Mouse (Mus musculus) limb, embryonic 10.5 days (tissue): Measurements from ENCODE around the gene Insl5. TPM values are rescaled to one million over a fixed set of nuclear protein-coding genes. Genes with fewer than 3 reads are reported as not detected.

Experiments
- DNase-seq: peaks from one replicate; pipeline ENCODE4 v3.0.0-alpha.2; 2017; ENCODE audit warnings: low spot score
- H3K27ac ChIP-seq: fragments of 300-500 bp; sonication (generic); 2 replicates; pipeline ENCODE4 v1.5.1; 2016; ENCODE audit warnings: mild to moderate bottlenecking
- H3K27me3 ChIP-seq: fragments of 300-500 bp; sonication (generic); 2 replicates; pipeline ENCODE4 v1.6.1; 2016; ENCODE audit warnings: low read depth, mild to moderate bottlenecking; ENCODE audit not compliant: poor library complexity, severe bottlenecking
- H3K36me3 ChIP-seq: fragments of 300-500 bp; sonication (generic); 2 replicates; pipeline ENCODE4 v1.6.1; 2016; ENCODE audit warnings: mild to moderate bottlenecking, moderate library complexity
- H3K4me1 ChIP-seq: fragments of 300-500 bp; sonication (generic); 2 replicates; pipeline ENCODE4 v1.6.1; 2016
- H3K4me3 ChIP-seq: fragments of 300-500 bp; sonication (generic); 2 replicates; pipeline ENCODE4 v1.5.1; 2016; ENCODE audit warnings: mild to moderate bottlenecking, moderate library complexity
- H3K9me3 ChIP-seq: fragments of 300-500 bp; sonication (generic); replicated peaks from 2 replicates; pipeline ENCODE4 v1.6.1; 2016; ENCODE audit warnings: mild to moderate bottlenecking
- WGBS: fragments of 180-500 bp; shearing (Covaris S2); methylation state at CpG from one replicate; pipeline ENCODE4 v1.1.7; 2016; 5-methylcytosine and 5-hydroxymethylcytosine counted together
- polyA plus RNA-seq: library from polyadenylated mRNA; unstranded; fragments of >200 nt; fragmentation: Nextera tagmentation; extraction: Ambion mirVana; gene quantifications from 2 replicates; pipeline ENCODE4 v1.2.1, GENCODE M21; 2016

Insl5 gene
- polyA plus RNA-seq, 1 experiment from 2014 or later = not detected

DNA sequence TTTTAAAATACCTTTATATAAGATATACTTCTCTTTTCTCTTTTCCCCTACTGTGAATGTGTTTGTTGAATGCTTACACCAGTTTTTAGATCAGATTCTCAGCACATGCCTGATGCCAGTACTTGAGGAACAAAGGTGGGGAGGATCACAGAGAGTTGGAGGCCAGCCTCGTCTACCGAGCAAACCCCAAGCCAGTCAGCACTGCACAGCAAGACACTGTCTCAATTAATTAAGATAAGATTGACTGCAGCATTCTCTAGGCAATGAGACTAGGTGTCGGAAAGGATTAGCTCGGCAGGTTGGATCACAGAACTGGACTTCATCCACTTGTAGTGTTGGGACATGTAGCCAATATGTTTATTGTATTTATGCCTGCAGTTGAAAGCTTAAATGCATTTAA lies 39.3 kb downstream of the Insl5 start:
- Histone ChIP-seq H3K4me1 (peaks cover 16% of the 10 kb centered on the region), H3K27me3 (no peaks in the 10 kb centered on the region), H3K4me3 (no peak overlapping the region), H3K36me3 (no peaks in the 10 kb centered on the region), H3K27ac (no peak overlapping the region), H3K9me3 (no peaks in the 10 kb centered on the region)
- DNase-seq = peak; percentile 28
- WGBS = 44% methylated on average over 4 of the region's 4 CpGs

DNA sequence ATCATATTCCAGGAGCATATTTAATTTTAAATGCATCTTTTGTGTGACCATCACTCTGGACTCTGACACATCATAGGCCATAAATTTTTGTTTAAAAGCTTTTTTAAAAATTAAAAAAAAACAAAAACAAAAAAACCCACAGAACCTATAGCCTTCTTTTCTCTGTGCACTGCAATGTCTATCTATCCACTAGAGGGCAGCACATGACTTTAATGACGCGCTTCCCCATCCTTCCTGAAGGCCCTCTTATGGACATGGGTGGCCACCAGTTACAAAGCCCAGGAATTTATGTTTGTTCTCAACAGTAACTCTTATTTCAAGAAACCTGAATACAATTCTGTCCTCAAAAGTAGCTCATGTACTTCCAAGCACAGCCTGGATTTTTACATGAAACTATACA lies 39.7 kb downstream of the Insl5 start:
- Histone ChIP-seq H3K36me3 (no peaks in the 10 kb centered on the region), H3K4me1 (peaks cover 16% of the 10 kb centered on the region), H3K4me3 (no peak overlapping the region), H3K27ac (no peak overlapping the region), H3K27me3 (no peaks in the 10 kb centered on the region), H3K9me3 (no peaks in the 10 kb centered on the region)
- DNase-seq = peak; percentile 68
- WGBS = 0% methylated on average over 2 of the region's 2 CpGs

DNA sequence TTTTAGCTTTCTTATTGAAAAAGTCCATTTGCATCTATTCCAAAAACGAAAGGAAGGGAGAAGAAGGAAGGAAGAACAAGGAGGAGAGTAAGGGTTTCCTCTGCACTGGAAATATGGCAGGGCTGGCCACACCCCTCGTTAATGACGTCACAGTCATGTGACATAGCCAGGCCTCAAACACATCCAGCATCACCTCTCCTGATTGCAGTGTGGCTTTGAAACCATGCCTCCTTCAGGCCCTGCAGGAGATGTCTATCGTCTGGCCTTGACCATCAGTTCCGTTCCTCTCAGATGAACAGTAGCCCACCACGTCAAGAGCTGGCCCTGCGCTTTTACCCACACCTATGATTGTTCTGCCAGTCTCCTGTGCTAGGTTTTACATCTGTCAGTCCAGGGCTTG lies 40.5 kb downstream of the Insl5 start:
- H3K4me1 ChIP-seq = peaks cover 8% of the 10 kb centered on the region; the same call in 1 of the 2 replicates
- no peaks in the 10 kb centered on the region for H3K36me3 ChIP-seq
- H3K4me3 ChIP-seq = no peak overlapping the region
- WGBS = 71% methylated on average over 7 of the region's 7 CpGs
- H3K27ac ChIP-seq = no peak overlapping the region
- no peaks in the 10 kb centered on the region for H3K9me3 ChIP-seq
- DNase-seq = peak; percentile 36
- 0 out of 2 replicates have a peak, but pooled peaks cover 5% of the 10 kb centered on the region for H3K27me3 ChIP-seq

DNA sequence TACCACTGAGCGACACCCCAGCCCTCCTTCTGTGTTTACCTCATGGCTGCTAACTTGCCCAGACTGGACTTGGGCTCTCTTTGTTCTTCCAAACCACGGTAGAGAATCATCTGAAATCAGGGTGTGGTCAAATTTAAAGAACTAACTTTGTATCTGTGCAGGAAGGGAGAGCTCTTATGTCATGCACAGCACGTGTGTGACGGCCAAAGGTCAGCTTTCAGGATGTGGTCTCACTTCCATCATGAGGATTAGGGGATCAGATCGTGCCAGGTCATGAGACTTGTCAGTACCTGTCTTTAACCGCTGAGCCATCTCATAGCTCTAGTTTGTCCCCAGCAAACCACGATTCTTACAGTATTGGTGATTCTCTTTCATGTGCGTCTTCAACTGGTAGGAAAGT lies 44.9 kb downstream of the Insl5 start:
- no peak for DNase-seq
- no peak overlapping the region for H3K27ac ChIP-seq
- 87% methylated on average over 8 of the region's 8 CpGs for WGBS
- H3K9me3 ChIP-seq = no peaks in the 10 kb centered on the region
- peaks cover 38% of the 10 kb centered on the region for H3K27me3 ChIP-seq
- no peak overlapping the region for H3K4me3 ChIP-seq
- peaks cover 19% of the 10 kb centered on the region for H3K4me1 ChIP-seq
- H3K36me3 ChIP-seq = no peaks in the 10 kb centered on the region

DNA sequence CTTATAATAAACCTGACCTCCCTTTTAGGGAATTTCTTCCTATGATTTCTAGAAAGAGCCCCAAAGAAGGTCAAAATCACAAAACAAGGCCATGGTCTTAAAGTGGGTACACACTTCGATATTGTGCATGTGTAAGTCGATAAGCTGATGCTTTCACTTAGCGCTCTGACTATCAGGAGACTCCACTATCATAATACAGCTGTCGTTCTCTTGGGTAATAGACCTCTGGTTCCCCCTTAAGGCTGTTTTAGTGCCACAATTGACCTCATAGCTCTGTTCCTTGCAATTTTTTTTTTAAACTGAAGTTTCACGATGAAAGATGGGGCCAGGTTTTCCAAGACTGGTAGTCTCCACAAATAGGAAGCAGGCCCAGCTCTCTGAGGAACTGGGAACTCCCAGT lies 47.3 kb downstream of the Insl5 start:
- H3K4me1 ChIP-seq = peaks cover 33% of the 10 kb centered on the region
- H3K27ac ChIP-seq = no peak overlapping the region
- WGBS = 69% methylated on average over 5 of the region's 5 CpGs
- H3K36me3 ChIP-seq = no peaks in the 10 kb centered on the region
- peaks cover 42% of the 10 kb centered on the region for H3K27me3 ChIP-seq
- DNase-seq = no peak
- H3K9me3 ChIP-seq = no peaks in the 10 kb centered on the region
- peak overlapping the region; percentile 50; the same call in 1 of the 2 replicates for H3K4me3 ChIP-seq

DNA sequence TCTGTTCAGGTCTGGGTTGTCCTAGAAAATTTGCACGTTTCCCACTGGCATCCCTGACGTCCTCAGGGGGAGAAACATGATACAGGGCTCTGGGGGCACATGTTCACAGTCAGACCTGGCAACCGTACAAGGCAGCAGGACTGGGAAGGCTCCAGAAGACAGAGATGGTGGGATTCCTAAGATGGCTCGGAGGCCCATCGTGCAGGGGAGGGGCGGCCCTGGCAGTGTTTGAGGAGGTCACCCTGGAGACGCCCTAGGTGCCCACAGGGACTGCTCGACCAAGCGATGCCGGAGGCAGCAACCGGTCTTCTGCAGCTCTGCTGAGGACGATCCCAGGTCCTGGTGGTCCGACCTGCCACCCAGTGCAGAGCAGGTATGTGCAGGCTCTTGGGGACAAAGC lies 48.2 kb downstream of the Insl5 start, which contains the start of gene Tctex1d1:
Tctex1d1 (plus strand) TSS at position 167 of the 400 bp plus-strand sequence.
- WGBS = 3% methylated on average over 13 of the region's 13 CpGs
- Histone ChIP-seq H3K27ac (no peak within 1 kb of the TSS), H3K9me3 (no peaks in the 10 kb centered on the region)

DNA sequence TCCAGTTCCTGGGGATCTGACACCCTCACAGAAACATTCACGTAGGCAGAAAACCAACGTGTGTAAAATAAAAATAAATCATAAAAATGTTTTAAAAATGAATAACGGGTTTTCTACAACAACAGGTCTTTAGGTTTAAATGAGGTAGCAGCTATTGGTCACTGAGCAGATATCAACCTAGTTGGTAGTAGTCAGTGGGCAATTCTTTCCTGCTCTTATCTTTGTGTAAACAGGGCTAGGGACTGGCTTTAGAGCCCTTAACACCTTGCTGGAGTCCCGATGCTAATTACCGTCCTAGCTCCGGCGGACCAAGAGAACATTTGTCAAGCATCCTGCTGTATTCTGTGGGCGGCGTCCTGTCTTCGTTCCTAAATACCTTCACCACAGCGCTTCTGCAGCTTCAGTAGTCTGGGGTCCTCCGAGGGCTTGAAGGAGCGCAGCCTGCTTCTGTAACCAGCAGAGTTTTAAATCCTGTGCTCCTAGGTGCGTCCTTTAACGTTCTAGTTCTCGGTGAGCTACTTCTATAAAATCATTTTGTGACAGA lies 48.8 kb downstream of the Insl5 start:
- Histone ChIP-seq H3K36me3 (no peaks in the 10 kb centered on the region), H3K27ac (no peak overlapping the region), H3K4me1 (peaks cover 34% of the 10 kb centered on the region), H3K27me3 (peaks cover 42% of the 10 kb centered on the region), H3K9me3 (no peaks in the 10 kb centered on the region), H3K4me3 (peak overlapping the region; percentile 50)
- 8% methylated on average over 16 of the region's 16 CpGs for WGBS
- DNase-seq = peak; percentile 47

More for the DNA sequence above, 48.2 kb downstream of the Insl5 start, which contains the start of gene Tctex1d1:
- peaks cover 34% of the 10 kb centered on the region for H3K4me1 ChIP-seq
- H3K36me3 ChIP-seq = no peaks in the 10 kb centered on the region
- H3K27me3 ChIP-seq = peaks cover 42% of the 10 kb centered on the region
- DNase-seq = peak; percentile 54
- peak within 1 kb of the TSS; percentile 50 for H3K4me3 ChIP-seq

DNA sequence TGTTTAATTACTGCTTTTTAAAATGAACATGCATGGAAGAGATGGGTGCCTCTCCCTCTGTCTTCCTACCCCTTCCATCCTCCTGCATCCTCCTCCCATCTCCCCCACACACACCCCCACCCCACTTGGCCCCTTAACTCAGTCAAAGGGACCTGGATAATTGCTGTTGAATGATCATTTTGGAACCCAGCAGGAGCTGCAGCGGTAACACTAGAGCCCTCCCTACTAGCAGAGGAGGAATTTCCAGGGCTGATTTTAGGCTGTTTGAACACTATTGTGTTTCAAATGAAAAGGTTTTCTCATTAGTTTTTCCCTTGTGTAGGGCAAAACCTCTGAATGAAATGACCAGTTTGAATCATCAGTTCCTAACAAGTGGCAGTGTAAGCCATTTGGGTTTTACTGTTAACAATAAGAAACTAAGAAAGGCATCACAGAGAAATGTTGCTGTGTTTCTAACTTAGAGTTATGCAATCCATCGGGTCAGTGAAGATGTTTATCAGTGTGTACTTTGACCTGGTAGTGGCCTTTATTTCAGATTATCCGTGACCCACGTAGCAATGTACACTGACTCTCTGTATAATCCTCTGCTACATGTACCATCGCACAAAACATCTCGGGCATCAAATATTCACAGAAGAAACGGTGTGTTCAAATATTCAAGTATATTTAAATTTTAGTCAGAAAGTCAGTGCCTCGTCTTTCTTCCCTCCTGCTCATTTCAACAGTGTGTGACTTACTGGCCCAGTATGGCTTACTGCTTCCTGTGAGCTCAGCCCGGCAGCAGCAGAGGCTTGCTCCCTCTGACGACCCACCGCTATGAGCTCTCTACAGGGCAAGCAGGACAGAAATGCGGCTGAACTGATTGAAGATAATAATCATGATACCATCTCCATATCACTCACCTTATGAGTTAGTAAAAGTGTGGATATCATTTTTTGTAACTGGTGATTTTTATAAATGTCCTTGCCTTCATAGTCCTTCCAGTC lies 50.1 kb downstream of the Insl5 start:
- no peaks in the 10 kb centered on the region for H3K9me3 ChIP-seq
- peaks cover 34% of the 10 kb centered on the region for H3K4me1 ChIP-seq
- H3K27ac ChIP-seq = no peak overlapping the region
- DNase-seq = no peak
- WGBS = 44% methylated on average over 12 of the region's 12 CpGs
- H3K36me3 ChIP-seq = no peaks in the 10 kb centered on the region
- H3K27me3 ChIP-seq = peaks cover 41% of the 10 kb centered on the region
- no peak overlapping the region for H3K4me3 ChIP-seq

DNA sequence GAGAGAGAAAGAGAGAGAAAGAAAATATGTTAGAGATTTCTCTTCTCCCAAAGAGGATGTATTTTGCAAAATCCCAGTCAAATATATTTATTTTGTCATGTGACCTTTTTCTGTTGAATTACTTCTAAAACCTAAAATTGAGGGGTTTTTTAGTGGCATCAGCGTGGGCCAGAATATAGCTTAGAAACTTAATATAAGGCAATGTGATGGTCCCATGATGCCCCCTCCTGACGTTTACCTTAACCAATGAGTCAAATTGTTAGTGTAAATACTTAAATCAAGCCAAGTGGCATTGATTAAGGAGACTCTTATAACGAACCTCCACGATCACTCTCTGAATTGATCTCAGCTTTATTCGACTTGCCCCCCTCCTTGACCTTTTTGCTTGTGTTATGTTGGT lies 52.5 kb downstream of the Insl5 start:
- Histone ChIP-seq H3K9me3 (no peaks in the 10 kb centered on the region), H3K27ac (no peak overlapping the region), H3K36me3 (no peaks in the 10 kb centered on the region), H3K4me3 (no peak overlapping the region), H3K27me3 (peaks cover 22% of the 10 kb centered on the region), H3K4me1 (peaks cover 33% of the 10 kb centered on the region)
- DNase-seq = no peak
- WGBS = 52% methylated on average over 5 of the region's 5 CpGs

DNA sequence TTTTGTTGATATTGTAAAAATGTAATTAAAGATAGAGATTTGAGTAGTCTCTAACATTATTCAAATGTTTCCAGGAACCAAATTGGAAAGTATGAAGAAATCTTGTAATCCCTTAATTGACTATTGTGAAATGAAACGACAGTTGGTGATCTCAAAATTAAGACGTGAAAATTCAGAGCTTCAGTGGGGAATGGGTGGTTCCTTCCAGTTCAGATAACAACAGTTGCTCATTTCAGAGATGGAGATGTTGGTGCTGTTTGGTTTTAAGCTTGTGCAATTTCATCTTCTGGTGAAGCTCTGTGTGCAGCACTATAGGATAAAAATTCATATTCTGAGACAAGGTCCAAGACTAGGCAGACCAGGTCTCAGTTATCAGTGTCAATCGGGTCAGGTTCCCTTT lies 54.6 kb downstream of the Insl5 start:
- Histone ChIP-seq H3K9me3 (no peaks in the 10 kb centered on the region), H3K36me3 (no peaks in the 10 kb centered on the region), H3K27ac (no peak overlapping the region), H3K4me1 (peaks cover 18% of the 10 kb centered on the region), H3K4me3 (no peak overlapping the region), H3K27me3 (0 out of 2 replicates have a peak, but pooled peaks cover 4% of the 10 kb centered on the region)
- 84% methylated on average over 3 of the region's 3 CpGs for WGBS
- no peak for DNase-seq

DNA sequence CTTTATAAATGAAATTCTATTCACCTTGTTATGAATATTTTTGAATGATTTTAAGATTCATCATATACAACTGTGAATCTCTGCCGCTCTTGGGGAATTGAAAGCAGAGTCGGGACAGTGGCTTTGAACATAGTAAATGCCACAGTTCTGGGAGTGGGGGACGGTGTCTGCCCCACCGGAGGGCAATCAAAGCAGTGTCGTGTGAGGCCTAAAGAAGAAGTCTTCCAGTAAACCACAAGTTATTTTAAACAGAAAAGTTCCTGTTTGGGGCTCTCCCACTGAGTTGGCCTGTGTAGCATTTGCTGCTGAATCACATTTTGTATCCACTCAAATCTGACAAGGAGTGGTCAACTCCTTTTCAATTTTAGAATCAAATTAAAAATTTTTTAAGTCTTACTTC lies 55.5 kb downstream of the Insl5 start:
- Histone ChIP-seq H3K9me3 (no peaks in the 10 kb centered on the region), H3K36me3 (no peaks in the 10 kb centered on the region), H3K4me3 (no peak overlapping the region), H3K4me1 (peaks cover 9% of the 10 kb centered on the region), H3K27me3 (0 out of 2 replicates have a peak, but pooled peaks cover 4% of the 10 kb centered on the region), H3K27ac (no peak overlapping the region)
- DNase-seq = no peak
- WGBS = 78% methylated on average over 5 of the region's 5 CpGs

DNA sequence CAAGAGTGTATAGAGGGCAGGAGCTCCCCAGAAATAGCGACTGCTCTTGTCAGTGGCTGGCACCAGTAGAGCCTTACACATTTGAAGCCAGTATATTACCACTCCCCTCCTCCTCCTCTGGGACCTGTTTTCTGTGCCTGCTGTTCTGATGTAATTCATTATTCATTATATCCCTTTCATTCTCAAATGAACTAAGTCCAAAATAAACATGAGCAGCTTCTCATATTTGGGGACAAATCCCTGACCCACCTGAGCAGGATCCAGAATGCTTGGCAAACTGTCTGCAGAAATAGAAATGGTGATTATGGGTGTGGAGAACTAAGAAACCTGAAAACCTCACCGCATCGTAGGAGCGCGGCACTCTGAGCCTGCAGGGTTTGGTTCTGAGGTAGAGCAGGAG lies 57.0 kb downstream of the Insl5 start:
- H3K36me3 ChIP-seq = no peaks in the 10 kb centered on the region
- no peaks in the 10 kb centered on the region for H3K9me3 ChIP-seq

More for the DNA sequence above, 57.0 kb downstream of the Insl5 start:
- WGBS = 95% methylated on average over 5 of the region's 5 CpGs
- Histone ChIP-seq H3K27me3 (0 out of 2 replicates have a peak, but pooled peaks cover 2% of the 10 kb centered on the region), H3K4me3 (no peak overlapping the region), H3K27ac (no peak overlapping the region), H3K4me1 (peaks cover 2% of the 10 kb centered on the region; the same call in 1 of the 2 replicates)
- DNase-seq = no peak
